Mouse (Mus musculus): Measurements from ENCODE around the gene Abtb1.

Gene Abtb1

GRCm38 (mm10) chr6:88830112-88830702 lies 11.6 kb downstream of the Abtb1 start:
- no peak for DNase-seq (ENCODE audit: low read depth, low spot score)

- no peak for DNase-seq (ENCODE audit: low read depth, low spot score)
Observed at GRCm38 (mm10) chr6:88829579-88829978, 12.2 kb downstream of the Abtb1 start.

GRCm38 (mm10) chr6:88828206-88829009 lies 13.4 kb downstream of the Abtb1 start:
- no peak for DNase-seq (ENCODE audit: low read depth, low spot score)

- peak; percentile 85 for DNase-seq (ENCODE audit: low read depth, low spot score)
Observed at GRCm38 (mm10) chr6:88827395-88828205, 14.2 kb downstream of the Abtb1 start.

- DNase-seq (ENCODE audit: low read depth, low spot score): no peak
Observed at GRCm38 (mm10) chr6:88826965-88827364, 14.8 kb downstream of the Abtb1 start.

- DNase-seq (ENCODE audit: low read depth, low spot score): peak; percentile 71
Observed at GRCm38 (mm10) chr6:88826545-88826944, 15.2 kb downstream of the Abtb1 start.

GRCm38 (mm10) chr6:88826088-88826487 lies 15.7 kb downstream of the Abtb1 start:
- DNase-seq (ENCODE audit: low read depth, low spot score): no peak

- DNase-seq (ENCODE audit: low read depth, low spot score): peak; percentile 48
Observed at GRCm38 (mm10) chr6:88824183-88824582, 17.6 kb downstream of the Abtb1 start.

GRCm38 (mm10) chr6:88821901-88822300 lies 19.9 kb downstream of the Abtb1 start:
- DNase-seq (ENCODE audit: low read depth, low spot score): peak; percentile 95

- DNase-seq (ENCODE audit: low read depth, low spot score): no peak
Observed at GRCm38 (mm10) chr6:88821294-88821693, 20.5 kb downstream of the Abtb1 start.

- DNase-seq (ENCODE audit: low read depth, low spot score): no peak
Observed at GRCm38 (mm10) chr6:88820853-88821252, 20.9 kb downstream of the Abtb1 start.

GRCm38 (mm10) chr6:88816913-88817312 lies 24.9 kb downstream of the Abtb1 start:
- DNase-seq (ENCODE audit: low read depth, low spot score): no peak

- no peak for DNase-seq (ENCODE audit: low read depth, low spot score)
Observed at GRCm38 (mm10) chr6:88815489-88815888, 26.3 kb downstream of the Abtb1 start.

- DNase-seq (ENCODE audit: low read depth, low spot score): peak; percentile 55
Observed at GRCm38 (mm10) chr6:88815036-88815435, 26.7 kb downstream of the Abtb1 start.

- DNase-seq (ENCODE audit: low read depth, low spot score): no peak
Observed at GRCm38 (mm10) chr6:88813832-88814231, 28.0 kb downstream of the Abtb1 start.

GRCm38 (mm10) chr6:88812886-88813285 lies 28.9 kb downstream of the Abtb1 start:
- DNase-seq (ENCODE audit: low read depth, low spot score): peak; percentile 85

- DNase-seq (ENCODE audit: low read depth, low spot score): no peak
Observed at GRCm38 (mm10) chr6:88811880-88812400, 29.8 kb downstream of the Abtb1 start.

GRCm38 (mm10) chr6:88811396-88811795 lies 30.4 kb downstream of the Abtb1 start:
- DNase-seq (ENCODE audit: low read depth, low spot score): peak; percentile 78

GRCm38 (mm10) chr6:88810291-88810690 lies 31.5 kb downstream of the Abtb1 start:
- DNase-seq (ENCODE audit: low read depth, low spot score): no peak

- DNase-seq (ENCODE audit: low read depth, low spot score): peak; percentile 84
Observed at GRCm38 (mm10) chr6:88809091-88810037, 32.4 kb downstream of the Abtb1 start.
